Comparison of ENCODE assay signal across 26 mouse cellular contexts in the genomic region with DNA sequence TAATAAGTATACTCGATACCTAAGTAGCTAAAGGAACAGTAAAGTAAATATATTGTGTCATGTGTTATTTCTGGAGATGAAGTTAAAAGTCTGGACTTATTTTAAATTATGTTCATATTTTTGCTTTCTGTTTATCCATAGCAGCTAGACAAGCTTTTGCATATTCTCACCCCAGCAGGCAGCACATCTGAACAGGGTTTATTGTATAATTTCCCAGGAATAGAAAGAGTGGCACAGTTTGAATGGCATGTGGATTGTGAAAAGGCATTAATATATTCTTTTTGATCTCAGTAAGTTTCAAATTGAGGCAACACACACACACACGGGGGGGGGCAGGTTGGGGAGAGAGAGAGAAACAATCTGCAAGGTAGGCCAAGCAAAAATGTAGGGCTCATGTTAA. TPM values are rescaled to one million over a fixed set of nuclear protein-coding genes. Genes with fewer than 3 reads are reported as not detected.
"Had no signal": no experiment of that assay in that cellular context is flagged by ENCODE, and none has a peak within 500 bp of the region (broad histone marks: within the 10 kb centered on the region; RNA-seq: fewer than 3 reads in every experiment).

No protein-coding gene starts in this region.

- H3K9me3 ChIP-seq: limb, embryonic 10.5 days; limb, embryonic 13.5 days; liver, embryonic 12.5 days; liver, embryonic 15.5 days; lung, embryonic 15.5 days; megakaryocyte, embryonic 14.5 days; midbrain, embryonic 10.5 days; neural tube, embryonic 12.5 days; neural tube, embryonic 15.5 days; stomach, embryonic 15.5 days had no signal

- DNase-seq: kidney, postnatal 36 days; liver; lung, adult 18-20 months; lung, postnatal 10 days; lung, postnatal 36 days; midbrain, embryonic 14.5 days; right cerebral cortex, adult 18-20 months; right cerebral cortex, postnatal 25 days; spleen, adult 18-20 months; thymus, postnatal 25 days had no signal

- H3K9ac ChIP-seq: limb, embryonic 13.5 days; liver, embryonic 12.5 days; liver, embryonic 15.5 days; lung, embryonic 15.5 days; neural tube, embryonic 12.5 days; neural tube, embryonic 15.5 days; stomach, embryonic 15.5 days had no signal

- H3K27ac ChIP-seq: kidney, postnatal 0 days; limb, embryonic 10.5 days; limb, embryonic 13.5 days; liver, embryonic 12.5 days; liver, embryonic 15.5 days; lung, embryonic 15.5 days; midbrain, embryonic 10.5 days; neural tube, embryonic 12.5 days; neural tube, embryonic 15.5 days; stomach, embryonic 15.5 days had no signal

- H3K36me3 ChIP-seq: limb, embryonic 10.5 days; limb, embryonic 13.5 days; liver, embryonic 12.5 days; liver, embryonic 15.5 days; lung, embryonic 15.5 days; midbrain, embryonic 10.5 days; neural tube, embryonic 12.5 days; neural tube, embryonic 15.5 days; stomach, embryonic 15.5 days had no signal

- H3K27me3 ChIP-seq: limb, embryonic 13.5 days; lung, embryonic 15.5 days; neural tube, embryonic 12.5 days; neural tube, embryonic 15.5 days; stomach, embryonic 15.5 days had no signal

- H3K4me2 ChIP-seq: limb, embryonic 13.5 days; liver, embryonic 12.5 days; liver, embryonic 15.5 days; lung, embryonic 15.5 days; neural tube, embryonic 12.5 days; neural tube, embryonic 15.5 days; stomach, embryonic 15.5 days had no signal

- H3K4me3 ChIP-seq: limb, embryonic 10.5 days; limb, embryonic 13.5 days; liver, embryonic 12.5 days; liver, embryonic 15.5 days; lung, embryonic 15.5 days; megakaryocyte, embryonic 14.5 days; midbrain, embryonic 10.5 days; neural tube, embryonic 12.5 days; neural tube, embryonic 15.5 days; stomach, embryonic 15.5 days had no signal

- H3K4me1 ChIP-seq: limb, embryonic 13.5 days; liver, embryonic 12.5 days; liver, embryonic 15.5 days; lung, embryonic 15.5 days; megakaryocyte, embryonic 14.5 days; midbrain, embryonic 10.5 days; neural tube, embryonic 12.5 days; stomach, embryonic 15.5 days had no signal

- ATAC-seq: liver, embryonic 12.5 days had no signal

RNA-seq across cellular contexts. Expression of gene Cyct, which starts 52.7 kb away (rescaled TPM):
- total RNA-seq: layer of hippocampus, adult 18-20 months; left cerebral cortex, adult 18-20 months; left cerebral cortex, postnatal 25 days had no signal
- polyA plus RNA-seq: kidney, embryonic 14.5 days; limb, embryonic 10.5 days; limb, embryonic 13.5 days; liver, embryonic 12.5 days; liver, embryonic 15.5 days; lung, embryonic 15.5 days; midbrain, embryonic 10.5 days; midbrain, embryonic 14.5 days; neural tube, embryonic 12.5 days; stomach, embryonic 15.5 days; thymus, postnatal 0 days had no signal
